Mouse (Mus musculus) spleen, adult 2 months (tissue): Measurements from ENCODE around the gene Sirt5. TPM values are rescaled to one million over a fixed set of nuclear protein-coding genes. Genes with fewer than 3 reads are reported as not detected.

ENCODE experiments used
- DNase-seq, 2 experiments: peaks; one replicate each; pipeline versions ENCODE4 v3.0.0 to v3.0.0-alpha.2; 2012 to 2021; ENCODE audit warnings: low spot score in 2 of 2, low read depth in 1 of 2
- H3K27ac ChIP-seq: fragments of 200-500 bp; 2 replicates; pipeline ENCODE4 v1.5.1; 2012; ENCODE audit warnings: low read length, inconsistent platforms; ENCODE audit not compliant: insufficient read depth
- H3K27me3 ChIP-seq: fragments of 200-500 bp; 2 replicates; pipeline ENCODE4 v1.6.1; 2012; ENCODE audit warnings: mild to moderate bottlenecking, moderate library complexity, low read length, inconsistent platforms; ENCODE audit not compliant: control insufficient read depth, insufficient read depth
- H3K36me3 ChIP-seq: fragments of 200-500 bp; 2 replicates; pipeline ENCODE4 v1.6.1; 2012; ENCODE audit warnings: mild to moderate bottlenecking, low read length, inconsistent platforms; ENCODE audit not compliant: control insufficient read depth, insufficient read depth
- H3K4me1 ChIP-seq: fragments of 200-500 bp; 2 replicates; pipeline ENCODE4 v1.6.1; 2011; ENCODE audit warnings: inconsistent platforms; ENCODE audit not compliant: control insufficient read depth, insufficient read depth, insufficient read length
- H3K4me3 ChIP-seq: fragments of 200-500 bp; 2 replicates; pipeline ENCODE4 v1.5.1; 2011; ENCODE audit warnings: mild to moderate bottlenecking, inconsistent platforms; ENCODE audit not compliant: insufficient read depth, insufficient read length; ENCODE audit errors: extremely low read depth
- CTCF ChIP-seq: fragments of 200-500 bp; IDR thresholded peaks from 2 replicates; pipeline ENCODE4 v1.5.1; 2011; ENCODE audit warnings: mild to moderate bottlenecking, inconsistent platforms; ENCODE audit not compliant: insufficient read depth, insufficient read length, insufficient replicate concordance; ENCODE audit errors: extremely low read depth
- POLR2A ChIP-seq: fragments of 200-500 bp; IDR thresholded peaks from 2 replicates; pipeline ENCODE4 v1.6.1; 2011; ENCODE audit warnings: low read depth, low read length, inconsistent platforms
- WGBS: fragments of 180-500 bp; shearing (Covaris S2); methylation state at CpG from one replicate; pipeline ENCODE4 v1.1.7; 2018; 5-methylcytosine and 5-hydroxymethylcytosine counted together
- polyA plus RNA-seq: library from polyadenylated mRNA; depleted of rRNA; stranded (reverse); fragments of >200 nt; gene quantifications from 2 replicates; pipeline ENCODE4 v1.2.3, GENCODE M21; 2012

The Sirt5 gene
- polyA plus RNA-seq, 1 experiment: 3.3 TPM

- Histone ChIP-seq H3K36me3 (no peaks in the 10 kb centered on the region), H3K27ac (no peak overlapping the region), H3K4me3 (no peak overlapping the region), H3K27me3 (no peaks in the 10 kb centered on the region), H3K4me1 (no peaks in the 10 kb centered on the region)
- no peak for DNase-seq
- no peak for TF ChIP-seq POLR2A
- no peak for TF ChIP-seq CTCF
- WGBS: 66% methylated on average over 12 of the region's 12 CpGs
Observed at GRCm38 (mm10) chr13:43336425-43337221, 28.7 kb upstream of the Sirt5 start.

GRCm38 (mm10) chr13:43338001-43338400 is 27.3 kb upstream of the Sirt5 start:
- no peak for DNase-seq
- Histone ChIP-seq H3K27ac (no peak overlapping the region), H3K27me3 (no peaks in the 10 kb centered on the region), H3K4me1 (no peaks in the 10 kb centered on the region), H3K36me3 (no peaks in the 10 kb centered on the region), H3K4me3 (no peak overlapping the region)
- TF ChIP-seq POLR2A (no peak), CTCF (no peak)
- WGBS: 77% methylated on average over 8 of the region's 8 CpGs

- Histone ChIP-seq H3K4me3 (no peak overlapping the region), H3K27ac (no peak overlapping the region), H3K36me3 (no peaks in the 10 kb centered on the region), H3K4me1 (no peaks in the 10 kb centered on the region), H3K27me3 (no peaks in the 10 kb centered on the region)
- WGBS: 79% methylated on average over 4 of the region's 4 CpGs
- DNase-seq: no peak
- no peak for TF ChIP-seq CTCF
- TF ChIP-seq POLR2A: no peak
Observed at GRCm38 (mm10) chr13:43338632-43339031, 26.7 kb upstream of the Sirt5 start.

GRCm38 (mm10) chr13:43346825-43347224 is 18.5 kb upstream of the Sirt5 start:
- DNase-seq: no peak
- no peak overlapping the region for H3K4me3 ChIP-seq
- TF ChIP-seq POLR2A: no peak
- TF ChIP-seq CTCF: no peak
- H3K27ac ChIP-seq: no peak overlapping the region
- peaks cover 3% of the 10 kb centered on the region; the same call in 1 of the 2 replicates for H3K4me1 ChIP-seq
- H3K36me3 ChIP-seq: no peaks in the 10 kb centered on the region
- H3K27me3 ChIP-seq: no peaks in the 10 kb centered on the region

GRCm38 (mm10) chr13:43349376-43349775 is 15.9 kb upstream of the Sirt5 start:
- no peaks in the 10 kb centered on the region for H3K27me3 ChIP-seq
- no peak overlapping the region for H3K27ac ChIP-seq
- WGBS: 85% methylated on average over 8 of the region's 8 CpGs
- H3K4me1 ChIP-seq: peaks cover 3% of the 10 kb centered on the region; the same call in 1 of the 2 replicates
- H3K4me3 ChIP-seq: no peak overlapping the region
- DNase-seq: no peak
- H3K36me3 ChIP-seq: no peaks in the 10 kb centered on the region
- TF ChIP-seq CTCF (no peak), POLR2A (no peak)

GRCm38 (mm10) chr13:43350489-43351169 is 14.7 kb upstream of the Sirt5 start:
- TF ChIP-seq CTCF (no peak), POLR2A (no peak)
- Histone ChIP-seq H3K27ac (no peak overlapping the region; the same call in 1 of the 2 replicates), H3K27me3 (no peaks in the 10 kb centered on the region), H3K36me3 (no peaks in the 10 kb centered on the region), H3K4me3 (no peak overlapping the region), H3K4me1 (peaks cover 3% of the 10 kb centered on the region; the same call in 1 of the 2 replicates)
- 75% methylated on average over 9 of the region's 9 CpGs for WGBS
- no peak for DNase-seq

GRCm38 (mm10) chr13:43353356-43353755 is 11.9 kb upstream of the Sirt5 start:
- 79% methylated on average over 4 of the region's 4 CpGs for WGBS
- Histone ChIP-seq H3K4me1 (no peaks in the 10 kb centered on the region), H3K36me3 (no peaks in the 10 kb centered on the region), H3K4me3 (no peak overlapping the region), H3K27ac (no peak overlapping the region), H3K27me3 (no peaks in the 10 kb centered on the region)
- TF ChIP-seq POLR2A (no peak), CTCF (no peak)
- no peak for DNase-seq
